Mouse (Mus musculus) intestine, embryonic 16.5 days (tissue): ENCODE data around the gene Sh3d19. TPM values are rescaled to one million over a fixed set of nuclear protein-coding genes. Genes with fewer than 3 reads are reported as not detected.

Experiments
- ATAC-seq: fragments of 200-750 bp; cut with Nextera tagmentation; 2 replicates; pipeline ENCODE4 v1.8.0; 2017; ENCODE audit warnings: moderate TSS enrichment, moderate library complexity
- H3K27ac ChIP-seq: fragments of 300-500 bp; sonication (generic); 2 replicates; pipeline ENCODE4 v1.5.1; 2014; ENCODE audit warnings: mild to moderate bottlenecking, low read length
- H3K27me3 ChIP-seq: fragments of 300-500 bp; sonication (generic); replicated peaks from 2 replicates; pipeline ENCODE4 v1.6.1; 2014; ENCODE audit warnings: low read length, control low read depth, mixed read lengths; ENCODE audit not compliant: control insufficient read depth, insufficient read depth
- H3K36me3 ChIP-seq: fragments of 300-500 bp; sonication (generic); 2 replicates; pipeline ENCODE4 v1.6.1; 2014; ENCODE audit warnings: low read length, control low read depth; ENCODE audit not compliant: control insufficient read depth, insufficient read depth
- H3K4me1 ChIP-seq: fragments of 300-500 bp; sonication (generic); 2 replicates; pipeline ENCODE4 v1.6.1; 2014; ENCODE audit warnings: low read length, control low read depth, mixed read lengths; ENCODE audit not compliant: control insufficient read depth, insufficient read depth
- H3K4me2 ChIP-seq: fragments of 300-500 bp; sonication (generic); 2 replicates; pipeline ENCODE4 v1.6.1; 2014; ENCODE audit warnings: low read depth, low read length, control low read depth
- H3K4me3 ChIP-seq: fragments of 300-500 bp; sonication (generic); 2 replicates; pipeline ENCODE4 v1.5.1; 2014; ENCODE audit warnings: mild to moderate bottlenecking, low read length
- H3K9ac ChIP-seq: fragments of 300-500 bp; sonication (generic); 2 replicates; pipeline ENCODE4 v1.6.1; 2014; ENCODE audit warnings: low read depth, low read length
- H3K9me3 ChIP-seq: fragments of 300-500 bp; sonication (generic); 2 replicates; pipeline ENCODE4 v1.6.1; 2016; ENCODE audit warnings: low read length, control low read depth; ENCODE audit not compliant: control insufficient read depth
- WGBS: fragments of 180-500 bp; shearing (Covaris S2); extraction: QIAGEN DNeasy Blood & Tissue Kit; methylation state at CpG from one replicate; pipeline ENCODE4 v1.1.7; 2014; 5-methylcytosine and 5-hydroxymethylcytosine counted together
- polyA plus RNA-seq: library from polyadenylated mRNA; unstranded; fragments of >200 nt; fragmentation: Nextera tagmentation; extraction: Ambion mirVana; gene quantifications from 2 replicates; pipeline ENCODE4 v1.2.1, GENCODE M21; 2015

The Sh3d19 gene
- polyA plus RNA-seq, 1 experiment from 2014 or later: 27.5 TPM

- Histone ChIP-seq H3K36me3 (no peaks in the 10 kb centered on the region), H3K27me3 (no peaks in the 10 kb centered on the region), H3K9me3 (no peaks in the 10 kb centered on the region), H3K4me3 (no peak overlapping the region), H3K4me1 (no peaks in the 10 kb centered on the region), H3K27ac (no peak overlapping the region), H3K9ac (no peak overlapping the region), H3K4me2 (no peak overlapping the region)
- ATAC-seq: no peak
- WGBS: 65% methylated on average over 9 of the region's 9 CpGs
Observed at GRCm38 (mm10) chr3:86149521-86149920, 178.6 kb downstream of the Sh3d19 start.

- ATAC-seq: no peak
- no peak overlapping the region for H3K9ac ChIP-seq
- no peak overlapping the region for H3K4me3 ChIP-seq
- no peaks in the 10 kb centered on the region for H3K36me3 ChIP-seq
- no peak overlapping the region for H3K4me2 ChIP-seq
- H3K9me3 ChIP-seq: no peaks in the 10 kb centered on the region
- no peaks in the 10 kb centered on the region for H3K4me1 ChIP-seq
- H3K27me3 ChIP-seq: no peaks in the 10 kb centered on the region
- WGBS: 75% methylated on average over 8 of the region's 8 CpGs
- no peak overlapping the region for H3K27ac ChIP-seq
Observed at GRCm38 (mm10) chr3:86168841-86169425, 198.0 kb downstream of the Sh3d19 start.

- no peaks in the 10 kb centered on the region for H3K9me3 ChIP-seq
- no peaks in the 10 kb centered on the region for H3K27me3 ChIP-seq
- H3K9ac ChIP-seq: no peak overlapping the region
- no peaks in the 10 kb centered on the region for H3K4me1 ChIP-seq
- no peak overlapping the region for H3K4me2 ChIP-seq
- no peak overlapping the region for H3K4me3 ChIP-seq
- WGBS: 72% methylated on average over 7 of the region's 7 CpGs
- H3K27ac ChIP-seq: no peak overlapping the region
- H3K36me3 ChIP-seq: no peaks in the 10 kb centered on the region
- no peak for ATAC-seq
Observed at GRCm38 (mm10) chr3:86179714-86180113, 208.8 kb downstream of the Sh3d19 start.

Other genes starting within 250 kb of the Sh3d19 start
- gene Fam160a1, start 153.8 kb upstream of the Sh3d19 start, polyA plus RNA-seq: 3.5 and 3.8 TPM in 2 replicates
- gene Glt28d2, start 83.6 kb upstream of the Sh3d19 start, polyA plus RNA-seq: 2.2 and 2.4 TPM in 2 replicates
- 6.5 and 6.8 TPM in 2 replicates for gene Gm37240, start 83.6 kb upstream of the Sh3d19 start, polyA plus RNA-seq
- not detected in 2 replicates for gene Prss48, start 31.4 kb downstream of the Sh3d19 start, polyA plus RNA-seq
- gene Rps3a1, start 171.6 kb downstream of the Sh3d19 start, polyA plus RNA-seq: 1,081 and 1,200 TPM in 2 replicates